8 mouse cellular contexts compared by ENCODE assay signal in the genomic region with DNA sequence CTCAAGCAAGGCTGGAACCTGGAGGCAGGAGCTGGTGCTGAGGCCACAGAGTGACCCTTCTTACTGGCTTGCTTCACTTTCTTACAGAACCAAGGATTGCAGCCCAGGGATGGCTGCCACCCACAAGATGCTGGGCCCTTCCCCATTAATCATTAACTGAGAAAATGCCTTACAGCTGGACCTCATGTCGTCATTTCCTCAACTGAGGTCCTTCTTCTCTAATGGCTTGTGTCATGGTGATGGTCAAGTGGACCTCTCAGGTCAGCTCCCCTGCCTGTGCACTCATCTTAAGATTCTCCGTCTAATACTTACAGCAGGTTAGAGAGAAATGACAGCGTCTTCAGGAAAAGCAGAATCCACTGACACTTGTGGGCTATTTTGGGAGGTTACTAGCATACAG. TPM values are rescaled to one million over a fixed set of nuclear protein-coding genes. Genes with fewer than 3 reads are reported as not detected.
A peak's percentile ranks its signal among the peaks of the same experiment; 100 is the strongest.
DNase-seq lines count a peak whose midpoint lies in the region; ATAC-seq and TF ChIP-seq lines count a peak whose summit lies in the region.

No protein-coding gene starts in this region.

- H3K4me3 ChIP-seq in lung, embryonic 14.5 days (ENCODE audit: low read depth, low read length): peak overlapping the region; percentile 56
- peak overlapping the region; percentile 92 for H3K4me3 ChIP-seq in erythroblast, embryonic 14.5 days (replicated peaks)
- peak overlapping the region; percentile 61 for H3K4me3 ChIP-seq in limb, embryonic 12.5 days (replicated peaks)
- H3K4me3 ChIP-seq in neural tube, embryonic 15.5 days (replicated peaks): peak overlapping the region; percentile 53

- H3K27me3 ChIP-seq in lung, embryonic 14.5 days (ENCODE audit: insufficient read depth, low read length): no peaks in the 10 kb centered on the region
- H3K27me3 ChIP-seq in erythroblast, embryonic 14.5 days (ENCODE audit: control insufficient read depth): no peaks in the 10 kb centered on the region
- no peaks in the 10 kb centered on the region for H3K27me3 ChIP-seq in limb, embryonic 12.5 days
- H3K27me3 ChIP-seq in neural tube, embryonic 15.5 days (replicated peaks): no peaks in the 10 kb centered on the region

- 21% methylated on average over 3 of the region's 3 CpGs for WGBS in lung, embryonic 14.5 days
- 36% methylated on average over 3 of the region's 3 CpGs for WGBS in limb, embryonic 12.5 days
- 30% methylated on average over 3 of the region's 3 CpGs for WGBS in neural tube, embryonic 15.5 days

- H3K36me3 ChIP-seq in lung, embryonic 14.5 days (ENCODE audit: insufficient read depth): peaks cover 38% of the 10 kb centered on the region
- peaks cover 51% of the 10 kb centered on the region for H3K36me3 ChIP-seq in erythroblast, embryonic 14.5 days (ENCODE audit: control insufficient read depth)
- H3K36me3 ChIP-seq in limb, embryonic 12.5 days: peaks cover 40% of the 10 kb centered on the region
- H3K36me3 ChIP-seq in neural tube, embryonic 15.5 days: no peaks in the 10 kb centered on the region

- peak overlapping the region; percentile 39; the same call in 1 of the 2 replicates for H3K27ac ChIP-seq in lung, embryonic 14.5 days (ENCODE audit: low read depth)
- no peak overlapping the region for H3K27ac ChIP-seq in limb, embryonic 12.5 days
- no peak overlapping the region for H3K27ac ChIP-seq in neural tube, embryonic 15.5 days (replicated peaks)

- H3K9me3 ChIP-seq in lung, embryonic 14.5 days (ENCODE audit: low read depth, low read length): no peaks in the 10 kb centered on the region
- no peaks in the 10 kb centered on the region for H3K9me3 ChIP-seq in erythroblast, embryonic 14.5 days (ENCODE audit: control insufficient read depth, low read length)
- H3K9me3 ChIP-seq in limb, embryonic 12.5 days: no peaks in the 10 kb centered on the region
- H3K9me3 ChIP-seq in neural tube, embryonic 15.5 days (replicated peaks): no peaks in the 10 kb centered on the region

- peak overlapping the region; percentile 87 for H3K4me2 ChIP-seq in lung, embryonic 14.5 days
- H3K4me2 ChIP-seq in limb, embryonic 12.5 days: peak overlapping the region; percentile 79
- peak overlapping the region; percentile 77 for H3K4me2 ChIP-seq in neural tube, embryonic 15.5 days

- H3K9ac ChIP-seq in lung, embryonic 14.5 days: peak overlapping the region; percentile 64
- peak overlapping the region; percentile 59 for H3K9ac ChIP-seq in limb, embryonic 12.5 days (replicated peaks)
- no peak overlapping the region for H3K9ac ChIP-seq in neural tube, embryonic 15.5 days (replicated peaks)

- DNase-seq in lung, embryonic 14.5 days: peak; percentile 26
- DNase-seq in lung, postnatal 36 days: no peak
- DNase-seq in embryo, embryonic 10.5 days (ENCODE audit: low spot score): no peak
- no peak for DNase-seq in urinary bladder, postnatal 14 days (ENCODE audit: low spot score)
- no peak for DNase-seq in left cerebral cortex, adult 18-20 months (ENCODE audit: low spot score in 2 of 2)

- no peak for TF ChIP-seq CTCF in lung, embryonic 14.5 days (IDR thresholded peaks at IDR 0.05; ENCODE audit: low read depth)

- 0 out of 2 replicates have a peak, but pooled peaks cover 4% of the 10 kb centered on the region for H3K4me1 ChIP-seq in lung, embryonic 14.5 days (ENCODE audit: insufficient read depth)
- H3K4me1 ChIP-seq in erythroblast, embryonic 14.5 days (ENCODE audit: control insufficient read depth): peaks cover 44% of the 10 kb centered on the region
- peaks cover 22% of the 10 kb centered on the region for H3K4me1 ChIP-seq in limb, embryonic 12.5 days (replicated peaks)
- peaks cover 12% of the 10 kb centered on the region for H3K4me1 ChIP-seq in neural tube, embryonic 15.5 days

- no peak for ATAC-seq in lung, embryonic 14.5 days (ENCODE audit: insufficient read depth)
- no peak for ATAC-seq in limb, embryonic 12.5 days (ENCODE audit: insufficient number of reproducible peaks, insufficient read depth, low FRiP score, low TSS enrichment, low read depth)
- no peak for ATAC-seq in neural tube, embryonic 15.5 days (ENCODE audit: low FRiP score)

RNA-seq across cellular contexts. Expression of gene Dlgap5, which starts 0.9 kb away (rescaled TPM):
- 56.0 and 58.6 TPM in 2 replicates for polyA plus RNA-seq in lung, embryonic 14.5 days (2014; fragmentation: Nextera tagmentation; extraction: Ambion mirVana)
- 2.1 and 4.9 TPM in 2 replicates for polyA plus RNA-seq in erythroblast, embryonic 14.5 days (2012)
- 69.0 and 71.0 TPM in 2 replicates for polyA plus RNA-seq in limb, embryonic 12.5 days (2016; fragmentation: Nextera tagmentation; extraction: Ambion mirVana)
- polyA plus RNA-seq in neural tube, embryonic 15.5 days (2015; fragmentation: Nextera tagmentation; extraction: Ambion mirVana): 4.4 and 15.3 TPM in 2 replicates
- total RNA-seq in left cerebral cortex, adult 18-20 months (2021): under 1 TPM in 1 of 2 experiments, not detected in 1; 0.84 TPM

RNA-seq across cellular contexts. Expression of gene Fbxo34, which starts 32.9 kb away (rescaled TPM):
- polyA plus RNA-seq in lung, embryonic 14.5 days (2014; fragmentation: Nextera tagmentation; extraction: Ambion mirVana): 19.5 and 23.5 TPM in 2 replicates
- 5.5 and 7.0 TPM in 2 replicates for polyA plus RNA-seq in erythroblast, embryonic 14.5 days (2012)
- 27.2 and 28.1 TPM in 2 replicates for polyA plus RNA-seq in limb, embryonic 12.5 days (2016; fragmentation: Nextera tagmentation; extraction: Ambion mirVana)
- polyA plus RNA-seq in neural tube, embryonic 15.5 days (2015; fragmentation: Nextera tagmentation; extraction: Ambion mirVana): 30.9 and 32.3 TPM in 2 replicates
- 10 to 100 TPM; 88.1 to 95.7 TPM for total RNA-seq in left cerebral cortex, adult 18-20 months (2021)

RNA-seq across cellular contexts. Expression of gene Lgals3, which starts 49.8 kb away (rescaled TPM):
- polyA plus RNA-seq in lung, embryonic 14.5 days (2014; fragmentation: Nextera tagmentation; extraction: Ambion mirVana): 8.1 and 13.6 TPM in 2 replicates
- polyA plus RNA-seq in erythroblast, embryonic 14.5 days (2012): 1.9 and 3.3 TPM in 2 replicates
- 0.87 and 4.3 TPM in 2 replicates for polyA plus RNA-seq in limb, embryonic 12.5 days (2016; fragmentation: Nextera tagmentation; extraction: Ambion mirVana)
- polyA plus RNA-seq in neural tube, embryonic 15.5 days (2015; fragmentation: Nextera tagmentation; extraction: Ambion mirVana): 5.0 and 9.7 TPM in 2 replicates
- under 1 TPM; 0.63 to 0.81 TPM for total RNA-seq in left cerebral cortex, adult 18-20 months (2021)
